Mouse (Mus musculus) intestine, embryonic 14.5 days (tissue): ENCODE results near the gene Smg7. TPM values are rescaled to one million over a fixed set of nuclear protein-coding genes. Genes with fewer than 3 reads are reported as not detected.

Experiments
- ATAC-seq: fragments of 200-750 bp; cut with Nextera tagmentation; replicated peaks from 2 replicates; pipeline ENCODE4 v1.8.0; 2017; ENCODE audit warnings: low read depth, moderate number of reproducible peaks, moderate TSS enrichment, moderate library complexity; ENCODE audit not compliant: low FRiP score, low TSS enrichment
- DNase-seq: peaks from one replicate; pipeline ENCODE4 v3.0.0-alpha.2; 2018; ENCODE audit warnings: low spot score
- H3K27ac ChIP-seq: fragments of 300-500 bp; sonication (generic); 2 replicates; pipeline ENCODE4 v1.5.1; 2014; ENCODE audit warnings: low read depth, mild to moderate bottlenecking, control low read depth
- H3K27me3 ChIP-seq: fragments of 300-500 bp; sonication (generic); replicated peaks from 2 replicates; pipeline ENCODE4 v1.6.1; 2014; ENCODE audit warnings: low read length, control low read depth; ENCODE audit not compliant: control insufficient read depth, insufficient read depth
- H3K36me3 ChIP-seq: fragments of 300-500 bp; sonication (generic); 2 replicates; pipeline ENCODE4 v1.6.1; 2014; ENCODE audit warnings: low read length, control low read depth; ENCODE audit not compliant: control insufficient read depth, insufficient read depth
- H3K4me1 ChIP-seq: fragments of 300-500 bp; sonication (generic); replicated peaks from 2 replicates; pipeline ENCODE4 v1.6.1; 2014; ENCODE audit warnings: low read length, control low read depth, mixed read lengths; ENCODE audit not compliant: control insufficient read depth, insufficient read depth
- H3K4me2 ChIP-seq: fragments of 300-500 bp; sonication (generic); 2 replicates; pipeline ENCODE4 v1.6.1; 2014; ENCODE audit warnings: low read length
- H3K4me3 ChIP-seq: fragments of 300-500 bp; sonication (generic); 2 replicates; pipeline ENCODE4 v1.5.1; 2014; ENCODE audit warnings: low read depth, low read length, control low read depth, mixed read lengths
- H3K9ac ChIP-seq: fragments of 300-500 bp; sonication (generic); 2 replicates; pipeline ENCODE4 v1.6.1; 2014; ENCODE audit warnings: mild to moderate bottlenecking, low read length
- H3K9me3 ChIP-seq: fragments of 300-500 bp; sonication (generic); 2 replicates; pipeline ENCODE4 v1.6.1; 2016; ENCODE audit warnings: low read length, control low read depth; ENCODE audit not compliant: control insufficient read depth
- WGBS: fragments of 180-500 bp; shearing (Covaris S2); extraction: QIAGEN DNeasy Blood & Tissue Kit; methylation state at CpG from one replicate; pipeline ENCODE4 v1.1.7; 2014; 5-methylcytosine and 5-hydroxymethylcytosine counted together
- polyA plus RNA-seq: library from polyadenylated mRNA; unstranded; fragments of >200 nt; fragmentation: Nextera tagmentation; extraction: Ambion mirVana; gene quantifications from 2 replicates; pipeline ENCODE4 v1.2.1, GENCODE M21; 2014

Gene Smg7
- polyA plus RNA-seq, 1 experiment from 2014 or later: 32.9 TPM

DNA sequence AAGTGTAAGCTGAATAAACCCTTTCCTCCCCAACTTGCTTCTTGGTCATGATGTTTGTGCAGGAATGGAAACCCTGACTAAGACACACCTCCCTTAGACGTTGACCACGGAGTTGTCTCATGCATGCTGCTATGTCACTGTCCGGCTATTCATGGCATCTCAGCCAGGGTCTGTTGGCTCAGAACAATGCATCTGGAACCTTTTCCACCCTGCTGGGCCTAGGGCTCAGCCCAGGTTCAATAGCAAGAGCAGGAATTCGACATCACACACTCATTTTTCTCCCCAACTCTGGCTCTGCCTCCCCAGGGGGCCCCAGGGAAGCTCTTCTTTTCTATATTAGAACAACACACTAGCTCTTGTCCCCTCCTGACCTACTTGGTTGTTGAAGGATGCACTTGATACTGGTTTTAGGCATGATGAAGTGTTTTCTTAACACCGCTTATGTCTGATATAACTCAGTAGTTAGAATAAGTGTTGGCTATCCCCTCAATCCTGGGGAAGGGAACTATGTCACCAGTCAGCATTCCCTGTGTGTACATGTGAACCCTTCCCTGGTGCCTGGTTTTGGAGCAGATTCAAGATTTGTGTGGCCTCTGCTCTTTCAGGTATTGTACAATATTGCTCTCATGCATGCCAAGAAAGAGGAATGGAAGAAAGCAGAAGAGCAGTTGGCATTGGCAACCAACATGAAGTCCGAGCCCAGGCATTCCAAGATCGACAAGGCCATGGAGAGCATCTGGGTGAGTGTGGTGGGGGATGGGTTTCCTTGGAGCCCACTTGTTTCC is 81.3 kb downstream of the Smg7 start:
- Histone ChIP-seq H3K9ac (no peak overlapping the region), H3K4me1 (peaks cover 8% of the 10 kb centered on the region; the same call in 1 of the 2 replicates), H3K27me3 (no peaks in the 10 kb centered on the region), H3K27ac (no peak overlapping the region), H3K9me3 (no peaks in the 10 kb centered on the region), H3K4me2 (no peak overlapping the region), H3K4me3 (no peak overlapping the region), H3K36me3 (no peaks in the 10 kb centered on the region)
- ATAC-seq (no peak), DNase-seq (no peak)
- WGBS: 78% methylated on average over 7 of the region's 7 CpGs

DNA sequence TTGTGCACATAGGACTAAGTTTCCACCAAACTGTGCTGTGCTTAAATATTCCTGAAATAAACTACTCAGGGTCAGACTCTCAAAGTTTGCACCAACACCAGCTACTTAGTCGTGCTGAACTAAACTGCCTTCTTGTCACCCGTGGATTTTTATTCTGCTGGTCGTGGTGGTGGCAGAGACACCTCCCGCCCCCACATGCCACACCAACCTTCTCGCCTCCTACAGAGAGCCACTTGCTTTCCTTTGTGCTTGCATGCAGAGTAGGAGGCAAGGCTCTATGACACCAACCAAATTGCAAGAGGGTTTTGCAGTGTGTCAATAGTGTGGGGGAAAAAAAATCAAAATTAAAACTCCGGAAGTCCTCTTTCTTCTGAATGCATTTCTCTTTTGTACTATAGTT is 82.9 kb downstream of the Smg7 start:
- no peak overlapping the region for H3K4me3 ChIP-seq
- H3K27me3 ChIP-seq: no peaks in the 10 kb centered on the region
- H3K4me1 ChIP-seq: peaks cover 15% of the 10 kb centered on the region; the same call in 1 of the 2 replicates
- H3K9ac ChIP-seq: no peak overlapping the region
- 72% methylated on average over 6 of the region's 6 CpGs for WGBS
- H3K27ac ChIP-seq: no peak overlapping the region
- H3K36me3 ChIP-seq: no peaks in the 10 kb centered on the region
- H3K9me3 ChIP-seq: no peaks in the 10 kb centered on the region
- DNase-seq (no peak), ATAC-seq (no peak)
- no peak overlapping the region for H3K4me2 ChIP-seq

DNA sequence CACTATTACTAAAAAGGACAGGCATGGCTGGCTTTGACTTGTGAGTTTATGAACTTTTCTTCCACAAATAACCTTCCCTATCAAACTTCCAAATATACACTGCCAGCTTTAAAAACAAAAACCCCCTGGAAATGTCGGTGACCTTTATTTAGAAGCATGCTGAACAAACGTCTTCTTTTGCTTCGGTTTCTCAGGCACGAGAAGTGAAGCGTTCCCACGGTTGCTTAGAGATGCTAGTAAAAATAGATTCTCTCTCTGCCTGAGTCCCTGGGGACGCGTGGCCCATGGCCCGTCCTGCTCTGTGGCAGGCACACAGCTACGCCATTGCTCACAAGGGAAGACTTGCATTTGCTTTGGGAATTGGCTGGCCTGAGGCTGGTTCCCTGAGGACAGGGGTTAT is 84.7 kb downstream of the Smg7 start:
- Histone ChIP-seq H3K27ac (no peak overlapping the region), H3K9me3 (no peaks in the 10 kb centered on the region), H3K4me1 (peaks cover 15% of the 10 kb centered on the region; the same call in 1 of the 2 replicates), H3K27me3 (no peaks in the 10 kb centered on the region), H3K9ac (no peak overlapping the region), H3K4me3 (no peak overlapping the region), H3K36me3 (no peaks in the 10 kb centered on the region), H3K4me2 (no peak overlapping the region)
- DNase-seq (no peak), ATAC-seq (no peak)
- WGBS: 54% methylated on average over 10 of the region's 10 CpGs

DNA sequence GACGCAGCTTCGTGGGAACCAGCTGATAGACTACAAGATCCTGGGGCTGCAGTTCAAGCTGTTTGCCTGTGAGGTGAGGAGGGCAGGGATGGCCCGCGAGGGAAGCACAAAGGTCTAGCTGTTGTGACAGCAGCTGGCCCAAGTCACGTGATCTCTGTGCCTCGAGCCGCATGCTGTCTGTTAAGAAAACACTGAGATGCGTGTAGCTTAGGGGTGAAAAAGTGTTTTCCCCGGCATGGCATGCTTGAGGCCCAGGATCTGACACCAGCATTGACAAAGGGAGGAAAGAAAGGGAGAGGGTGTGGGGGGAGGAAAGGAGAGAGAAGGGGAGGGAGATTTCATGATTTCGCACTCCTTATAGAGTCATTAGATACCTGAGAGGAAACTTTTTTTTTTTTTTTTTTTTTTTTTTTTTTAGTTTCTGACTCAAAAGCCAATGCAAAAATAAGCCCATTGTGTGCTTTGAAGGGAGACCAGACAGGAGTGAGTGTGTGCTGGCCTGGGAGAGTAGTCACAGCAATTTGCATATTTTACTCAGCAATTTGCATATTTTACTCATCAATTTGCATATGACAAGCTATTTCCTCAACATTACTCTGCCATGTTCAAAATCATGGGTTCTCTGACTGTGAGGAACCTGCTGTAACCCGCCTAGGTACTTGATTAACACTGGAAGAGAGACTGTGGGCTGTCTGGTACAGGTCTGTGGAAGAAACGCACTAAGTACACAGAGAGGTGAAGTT is 85.2 kb downstream of the Smg7 start:
- H3K27ac ChIP-seq: no peak overlapping the region
- no peaks in the 10 kb centered on the region for H3K9me3 ChIP-seq
- H3K9ac ChIP-seq: no peak overlapping the region
- DNase-seq (no peak), ATAC-seq (no peak)
- H3K27me3 ChIP-seq: no peaks in the 10 kb centered on the region
- peaks cover 15% of the 10 kb centered on the region; the same call in 1 of the 2 replicates for H3K4me1 ChIP-seq
- H3K4me3 ChIP-seq: no peak overlapping the region
- H3K36me3 ChIP-seq: no peaks in the 10 kb centered on the region
- H3K4me2 ChIP-seq: no peak overlapping the region
- WGBS: 36% methylated on average over 12 of the region's 12 CpGs

DNA sequence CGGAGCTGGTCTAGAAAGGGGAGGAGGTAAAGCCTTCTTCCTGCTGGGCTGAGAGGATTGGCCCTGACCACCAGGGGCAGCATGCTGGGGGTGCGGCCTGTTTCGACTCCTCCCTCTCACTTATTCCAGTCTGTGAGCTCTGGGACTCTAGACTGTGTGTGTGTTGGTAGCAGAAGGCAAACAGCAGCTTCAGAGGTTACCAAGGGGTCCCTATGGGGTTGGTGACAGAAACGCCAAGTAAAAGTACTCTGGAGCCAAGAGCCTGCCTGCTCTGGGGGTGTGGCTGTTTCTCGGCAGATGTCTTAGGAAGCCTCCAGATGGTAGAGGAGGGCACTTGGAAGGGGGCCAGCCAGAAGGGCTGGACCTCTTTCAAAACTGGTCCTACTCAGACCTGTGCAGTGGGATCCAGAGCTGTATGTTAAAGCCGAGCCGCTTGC is 87.2 kb downstream of the Smg7 start:
- Histone ChIP-seq H3K27ac (no peak overlapping the region), H3K4me2 (peak overlapping the region; percentile 26; the same call in 1 of the 2 replicates), H3K9ac (no peak overlapping the region), H3K9me3 (no peaks in the 10 kb centered on the region), H3K36me3 (no peaks in the 10 kb centered on the region), H3K4me3 (no peak overlapping the region), H3K27me3 (no peaks in the 10 kb centered on the region), H3K4me1 (peaks cover 15% of the 10 kb centered on the region; the same call in 1 of the 2 replicates)
- WGBS: 32% methylated on average over 7 of the region's 7 CpGs
- DNase-seq (peak; percentile 83), ATAC-seq (peak; percentile 59)

DNA sequence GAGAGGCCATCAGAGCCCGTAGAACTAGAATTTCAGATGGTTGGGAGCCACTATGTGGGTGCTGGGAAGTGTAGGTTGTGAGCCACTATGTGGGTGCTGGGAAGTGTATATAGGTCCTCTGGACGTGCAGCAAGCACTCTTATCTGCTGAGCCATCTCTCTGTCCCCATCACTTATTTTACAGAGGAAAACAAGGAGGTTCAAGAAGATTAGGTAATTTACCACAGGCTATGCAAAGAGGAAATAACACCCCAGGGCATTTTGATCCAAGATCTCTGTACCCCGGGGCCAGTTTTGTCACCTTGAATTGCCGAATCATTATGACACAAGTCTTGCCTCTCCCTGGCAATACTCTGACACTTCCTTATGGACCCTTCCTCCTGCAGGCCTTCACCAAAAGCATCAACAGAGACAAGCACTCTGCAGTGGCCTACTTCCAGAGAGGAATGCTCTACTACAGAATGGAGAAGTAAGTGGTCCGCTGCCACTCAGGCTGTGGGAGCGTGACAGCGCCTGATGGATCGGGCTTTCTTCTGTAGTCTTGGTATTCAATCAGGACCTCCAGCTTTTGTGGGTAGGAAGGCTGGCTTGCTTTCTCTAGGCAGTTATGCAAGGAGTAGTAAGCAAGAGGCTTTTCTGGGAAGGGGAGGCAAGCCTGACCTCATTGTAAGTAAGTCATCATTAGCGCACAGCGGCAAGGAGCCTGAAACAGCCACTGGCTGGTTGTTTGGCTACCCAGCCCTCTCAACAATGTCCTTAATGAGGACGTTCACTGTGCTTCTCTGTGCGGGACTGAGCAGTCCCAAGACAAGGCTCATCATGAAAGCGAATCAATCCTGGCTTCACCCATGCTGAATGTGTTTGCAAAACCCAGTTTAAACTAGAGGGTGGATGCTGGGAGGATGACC is 91.7 kb downstream of the Smg7 start:
- Histone ChIP-seq H3K4me3 (no peak overlapping the region), H3K27ac (no peak overlapping the region), H3K36me3 (no peaks in the 10 kb centered on the region), H3K4me2 (no peak overlapping the region), H3K4me1 (peaks cover 14% of the 10 kb centered on the region), H3K9me3 (no peaks in the 10 kb centered on the region), H3K9ac (no peak overlapping the region), H3K27me3 (no peaks in the 10 kb centered on the region)
- ATAC-seq (no peak), DNase-seq (no peak)
- 77% methylated on average over 13 of the region's 13 CpGs for WGBS

DNA sequence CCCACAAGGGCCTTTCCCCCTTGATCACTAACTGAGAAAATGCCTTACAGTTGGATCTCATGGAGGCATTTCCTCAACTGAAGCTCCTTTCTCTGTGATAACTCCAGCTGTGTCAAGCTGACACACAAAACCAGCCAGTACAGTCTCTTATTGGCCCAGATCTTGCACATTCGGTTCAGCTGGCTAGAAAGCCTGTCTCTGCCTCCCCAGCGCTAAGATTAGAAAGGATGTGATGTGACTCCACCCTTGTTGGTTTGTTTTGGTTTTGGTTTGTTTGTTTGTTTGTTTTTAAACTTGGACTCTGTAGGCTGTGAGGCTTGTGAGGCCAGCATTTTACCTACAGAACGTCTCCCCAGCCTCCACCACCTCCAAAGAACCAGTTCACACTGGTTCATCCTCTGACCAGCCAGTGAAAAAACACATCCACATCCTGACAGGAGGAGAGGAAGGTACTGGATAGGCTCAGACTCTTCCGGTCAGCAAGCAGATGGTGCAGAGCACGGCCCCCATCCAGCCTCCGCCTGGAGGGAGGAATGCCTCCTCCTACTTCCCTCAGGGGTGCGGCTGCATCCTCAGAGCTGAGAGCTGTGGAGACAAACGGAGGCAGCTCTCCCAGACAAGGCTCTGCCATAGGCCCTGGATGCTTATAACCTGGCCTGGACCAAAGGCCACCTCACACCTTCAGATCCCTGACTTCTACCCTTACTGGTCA is 92.7 kb downstream of the Smg7 start:
- WGBS: 18% methylated on average over 8 of the region's 8 CpGs
- no peak overlapping the region for H3K9ac ChIP-seq
- no peak overlapping the region for H3K27ac ChIP-seq

DNA sequence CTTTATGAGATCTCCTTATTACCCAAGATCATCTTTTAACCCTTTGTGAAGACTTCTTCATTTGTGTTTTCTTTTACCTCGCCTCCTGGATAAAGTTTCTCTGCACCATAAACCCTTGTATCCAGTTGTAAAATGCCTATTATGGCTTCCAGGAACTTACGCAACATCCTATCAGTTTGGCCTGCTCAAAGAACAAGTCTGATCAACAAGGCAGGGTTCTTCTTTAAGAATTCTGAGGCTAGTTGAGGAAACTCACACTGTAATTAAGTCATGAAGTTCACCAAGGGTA is 94.1 kb downstream of the Smg7 start:
- Histone ChIP-seq H3K9me3 (no peaks in the 10 kb centered on the region), H3K27ac (peak overlapping the region; percentile 73; the same call in 1 of the 2 replicates), H3K4me1 (peaks cover 8% of the 10 kb centered on the region), H3K36me3 (no peaks in the 10 kb centered on the region), H3K4me3 (no peak overlapping the region), H3K4me2 (no peak overlapping the region), H3K27me3 (no peaks in the 10 kb centered on the region), H3K9ac (no peak overlapping the region)
- DNase-seq (no peak), ATAC-seq (no peak)
- 67% methylated on average over 2 of the region's 2 CpGs for WGBS

More for the DNA sequence above, 92.7 kb downstream of the Smg7 start:
- Histone ChIP-seq H3K36me3 (no peaks in the 10 kb centered on the region), H3K4me3 (no peak overlapping the region), H3K9me3 (no peaks in the 10 kb centered on the region), H3K4me1 (peaks cover 8% of the 10 kb centered on the region), H3K4me2 (no peak overlapping the region), H3K27me3 (no peaks in the 10 kb centered on the region)
- ATAC-seq: peak; percentile 56
- no peak for DNase-seq
